Mouse (Mus musculus) adrenal gland, postnatal 10 days (tissue): Measurements from ENCODE around the gene Gkn3. TPM values are rescaled to one million over a fixed set of nuclear protein-coding genes. Genes with fewer than 3 reads are reported as not detected.
A peak's percentile ranks its signal among the peaks of the same experiment; 100 is the strongest.

Experiments
- DNase-seq: peaks from one replicate; pipeline ENCODE4 v3.0.0; 2021; ENCODE audit warnings: mixed read lengths
- total RNA-seq, 2 experiments: library from RNA; stranded (reverse); gene quantifications; 2 replicates each; pipeline ENCODE4 v1.2.3; 2021

Gkn3 gene
- total RNA-seq, 2 experiments from 2014 or later: 0.82 to 0.84 TPM

DNA sequence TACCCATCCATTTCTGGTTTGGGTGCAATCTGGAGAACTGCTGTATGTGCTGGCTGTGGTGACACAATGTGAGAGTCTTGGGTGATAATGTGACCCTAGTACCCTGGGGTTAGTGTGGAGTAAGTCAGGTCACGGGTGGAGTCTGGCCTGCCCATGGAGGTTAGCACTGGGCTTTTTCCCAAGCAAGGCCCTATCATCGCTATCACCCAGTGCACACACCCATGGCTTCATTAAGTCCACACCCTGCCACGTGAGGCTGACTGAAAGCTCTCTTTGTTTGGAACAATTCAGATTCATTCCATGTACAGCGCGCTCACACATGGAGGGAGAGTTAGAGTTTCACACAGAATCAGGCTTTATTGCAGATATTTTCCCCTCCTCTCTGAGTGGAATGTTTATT lies 34.3 kb downstream of the Gkn3 start:
- DNase-seq: no peak

DNA sequence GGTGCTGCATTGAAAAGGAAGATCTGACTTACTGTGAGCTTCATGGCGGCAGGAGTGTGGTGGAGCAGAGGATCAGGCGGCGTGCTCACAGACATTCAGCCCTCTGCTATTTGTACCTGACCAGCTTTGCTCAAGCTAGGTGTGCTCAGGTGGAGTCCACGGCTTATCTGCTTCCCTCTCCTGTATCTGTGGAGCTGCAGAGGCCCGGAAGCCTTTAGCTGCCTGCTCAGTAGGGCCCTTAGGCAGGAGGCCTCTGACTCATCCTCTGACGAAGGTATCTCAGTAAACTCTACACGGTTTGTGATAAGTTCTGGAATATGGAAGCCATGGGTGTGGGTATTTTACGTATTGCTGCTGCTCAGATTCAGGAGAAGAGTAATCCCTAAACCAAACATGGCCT lies 37.9 kb downstream of the Gkn3 start, which contains the start of gene Gkn1:
Gkn1 (minus strand) TSS at position 114 of the 400 bp plus-strand sequence.
- no peak for DNase-seq

DNA sequence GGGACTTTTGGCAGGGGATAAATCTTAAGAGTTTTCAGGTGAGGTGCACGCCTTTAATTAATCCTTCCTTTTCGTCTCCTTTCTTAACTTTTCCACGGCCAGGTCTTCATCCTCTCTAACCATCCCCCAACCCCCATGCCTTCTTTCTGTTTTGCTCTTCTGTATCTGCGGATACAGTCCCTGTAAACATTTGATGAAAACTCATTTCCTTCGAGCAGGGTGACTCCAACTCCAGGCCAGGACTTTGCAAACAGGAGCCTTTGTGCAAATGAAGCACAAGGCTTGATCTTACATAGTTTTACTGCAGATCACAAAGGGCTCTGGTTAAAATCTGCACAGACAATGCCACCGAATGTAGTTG lies 52.8 kb downstream of the Gkn3 start:
- DNase-seq: no peak

DNA sequence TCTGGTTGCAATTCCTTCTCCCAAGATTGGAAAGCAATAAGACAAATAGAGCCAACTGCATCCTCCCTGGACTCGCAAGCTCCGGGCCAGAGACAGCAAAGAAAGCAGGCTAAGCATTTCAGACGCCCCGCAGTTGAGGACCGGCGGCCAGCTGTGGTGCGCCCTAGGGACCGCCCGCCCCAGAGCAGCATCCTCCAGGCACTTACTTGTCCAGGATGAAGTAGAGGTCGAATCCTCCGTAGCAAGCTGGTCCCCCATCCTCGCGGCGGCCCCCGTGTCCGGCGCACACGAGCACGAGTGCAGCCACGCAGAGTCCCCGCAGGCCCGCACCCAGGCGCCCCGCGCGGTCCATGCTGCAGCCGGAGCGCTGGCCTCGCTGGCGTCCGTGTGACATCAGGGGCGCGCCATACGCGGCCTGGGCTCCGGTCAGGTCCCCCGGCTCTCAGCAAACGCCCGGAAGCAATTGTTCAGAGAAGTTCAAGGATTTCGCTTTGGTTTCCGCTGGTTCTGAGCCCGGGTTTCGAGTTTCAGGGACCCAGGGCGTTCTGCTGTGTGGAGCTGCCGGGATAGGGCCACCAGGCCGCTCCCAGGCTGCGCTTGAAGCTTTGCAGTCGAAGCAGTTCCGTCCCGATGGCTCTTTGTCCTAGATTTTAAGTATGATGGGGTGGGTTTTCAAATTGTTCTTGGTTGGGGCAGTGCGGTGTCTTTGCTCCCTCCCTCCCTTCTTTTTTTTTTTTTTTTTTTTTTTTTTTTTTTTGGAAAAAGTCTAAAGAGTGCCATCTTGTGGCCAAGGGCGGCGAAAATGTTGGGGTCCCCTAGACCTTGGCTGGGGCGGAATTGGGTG lies 53.4 kb downstream of the Gkn3 start, which contains the start of gene Antxr1:
Antxr1 (minus strand) TSS at position 731 of the 844 bp plus-strand sequence.
- DNase-seq: peak; percentile 71

DNA sequence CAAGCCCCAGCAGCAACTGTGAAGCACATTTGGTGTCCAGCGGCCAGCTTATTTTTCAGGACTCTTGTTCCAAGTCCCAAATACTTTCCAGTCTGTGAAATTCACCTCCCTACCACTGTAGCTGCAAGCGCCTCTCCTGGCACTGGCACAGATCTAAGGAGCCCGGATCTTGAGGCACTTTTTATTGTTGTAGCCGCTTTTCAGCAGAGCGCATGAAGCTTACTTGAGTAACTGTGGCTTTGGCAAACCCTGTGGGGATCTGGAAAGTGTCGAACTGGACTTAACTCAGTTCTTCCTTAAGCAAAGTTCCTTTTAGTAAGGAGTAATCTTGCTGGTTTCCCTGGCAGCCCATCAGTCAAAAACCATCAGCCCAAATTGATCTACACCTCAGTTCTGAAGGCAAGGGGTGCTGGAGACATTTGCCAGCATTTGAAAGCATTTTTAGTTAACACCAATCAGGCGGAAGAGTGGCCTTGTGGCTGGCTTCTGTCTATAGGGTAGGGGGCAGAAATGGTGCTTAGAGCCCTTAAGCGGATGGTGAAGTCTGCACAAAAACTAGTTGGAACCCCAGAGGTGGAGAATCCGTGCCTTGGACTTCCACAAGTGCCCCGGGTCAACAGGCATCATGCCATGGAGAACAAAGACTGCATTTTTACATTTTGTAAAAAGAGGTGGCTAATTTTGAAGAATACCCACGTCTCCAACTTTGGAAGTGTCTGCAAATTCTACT lies 54.2 kb downstream of the Gkn3 start:
- peak; percentile 31 for DNase-seq

Other genes starting within 250 kb of the Gkn3 start
- gene Antxr1, start 53.1 kb downstream of the Gkn3 start, total RNA-seq: 10 to 100 TPM; 29.4 to 34.9 TPM
- gene Gkn1, start 38.0 kb downstream of the Gkn3 start, total RNA-seq: not detected
- gene Gkn2, start 15.6 kb downstream of the Gkn3 start, total RNA-seq: not detected
- gene Bmp10, start 40.1 kb upstream of the Gkn3 start, total RNA-seq: 1 to 10 TPM in 1 of 2 experiments, under 1 TPM in 1; 0.45 to 1.8 TPM
- 1 to 10 TPM; 7.5 to 8.3 TPM for gene Arhgap25, start 144.3 kb upstream of the Gkn3 start, total RNA-seq
- gene Prokr1, start 201.8 kb upstream of the Gkn3 start, total RNA-seq: 1 to 10 TPM in 1 of 2 experiments, under 1 TPM in 1; 0.57 to 1.3 TPM